8 mouse cellular contexts compared by ENCODE assay signal in genomic region chr14:118735114-118735513, GRCm38 (mm10). TPM values are rescaled to one million over a fixed set of nuclear protein-coding genes. Genes with fewer than 3 reads are reported as not detected.
DNase-seq lines count a peak whose midpoint lies in the region; ATAC-seq and TF ChIP-seq lines count a peak whose summit lies in the region.

No protein-coding gene starts in this region.

- H3K36me3 ChIP-seq in forebrain, postnatal 0 days (ENCODE audit: insufficient read depth) = no peaks in the 10 kb centered on the region
- H3K36me3 ChIP-seq in neural tube, embryonic 12.5 days = no peaks in the 10 kb centered on the region

- H3K9ac ChIP-seq in forebrain, postnatal 0 days = no peak overlapping the region
- no peak overlapping the region for H3K9ac ChIP-seq in neural tube, embryonic 12.5 days

- ATAC-seq in forebrain, postnatal 0 days = peak; percentile 95
- ATAC-seq in neural tube, embryonic 12.5 days (ENCODE audit: low FRiP score, low read depth) = peak; percentile 93

- peak; percentile 28 for DNase-seq in layer of hippocampus, adult 9-11 months
- DNase-seq in layer of hippocampus, adult 9-10 months (ENCODE audit: low spot score) = no peak
- DNase-seq in brain, embryonic 18.5 days (ENCODE audit: low read depth, low spot score) = peak; percentile 32
- DNase-seq in forebrain, postnatal 0 days = peak; percentile 75
- no peak for DNase-seq in thymus, postnatal 36 days
- no peak for DNase-seq in kidney, adult 11 months
- no peak for DNase-seq in gastrocnemius, adult 18-20 months (ENCODE audit: low spot score)

- no peak for TF ChIP-seq CTCF in forebrain, postnatal 0 days (IDR thresholded peaks at IDR 0.05; ENCODE audit: low read depth)

- 18% methylated on average over 2 of the region's 2 CpGs for WGBS in forebrain, postnatal 0 days
- WGBS in neural tube, embryonic 12.5 days = 36% methylated on average over 2 of the region's 2 CpGs

- no peak overlapping the region for H3K4me3 ChIP-seq in forebrain, postnatal 0 days (ENCODE audit: low read depth, low read length)
- no peak overlapping the region for H3K4me3 ChIP-seq in neural tube, embryonic 12.5 days

- H3K9me3 ChIP-seq in forebrain, postnatal 0 days (ENCODE audit: low read length) = 0 out of 2 replicates have a peak, but pooled peaks cover 9% of the 10 kb centered on the region
- peaks cover 2% of the 10 kb centered on the region for H3K9me3 ChIP-seq in neural tube, embryonic 12.5 days

- no peak overlapping the region for H3K4me2 ChIP-seq in forebrain, postnatal 0 days (ENCODE audit: low read depth)
- no peak overlapping the region for H3K4me2 ChIP-seq in neural tube, embryonic 12.5 days (replicated peaks)

- H3K27me3 ChIP-seq in forebrain, postnatal 0 days (ENCODE audit: insufficient read depth, low read length) = no peaks in the 10 kb centered on the region
- no peaks in the 10 kb centered on the region for H3K27me3 ChIP-seq in neural tube, embryonic 12.5 days (replicated peaks)

- H3K4me1 ChIP-seq in forebrain, postnatal 0 days (ENCODE audit: insufficient read depth) = no peaks in the 10 kb centered on the region
- peaks cover 5% of the 10 kb centered on the region; the same call in 1 of the 2 replicates for H3K4me1 ChIP-seq in neural tube, embryonic 12.5 days

- H3K27ac ChIP-seq in forebrain, postnatal 0 days (ENCODE audit: low read depth, low read length) = no peak overlapping the region
- H3K27ac ChIP-seq in neural tube, embryonic 12.5 days = no peak overlapping the region

RNA-seq across cellular contexts. Expression of gene Abcc4, which starts 29.1 kb away (rescaled TPM):
- 1.7 and 4.1 TPM in 2 replicates for total RNA-seq in forebrain, postnatal 0 days (2014; rRNA removed)
- 1.2 and 2.0 TPM in 2 replicates for polyA plus RNA-seq in forebrain, postnatal 0 days (2015; fragmentation: Nextera tagmentation; extraction: Ambion mirVana)
- polyA plus RNA-seq in neural tube, embryonic 12.5 days (2016; fragmentation: Nextera tagmentation; extraction: Ambion mirVana) = 2.3 and 2.9 TPM in 2 replicates
- total RNA-seq in gastrocnemius, adult 18-20 months (2021) = 10 to 100 TPM in 1 of 2 experiments, 1 to 10 TPM in 1; 7.8 to 10.0 TPM

RNA-seq across cellular contexts. Expression of gene Cldn10, which starts 52.6 kb away (rescaled TPM):
- total RNA-seq in forebrain, postnatal 0 days (2014; rRNA removed) = 2.4 and 3.1 TPM in 2 replicates
- 7.2 and 11.3 TPM in 2 replicates for polyA plus RNA-seq in forebrain, postnatal 0 days (2015; fragmentation: Nextera tagmentation; extraction: Ambion mirVana)
- 0.66 and 0.84 TPM in 2 replicates for polyA plus RNA-seq in neural tube, embryonic 12.5 days (2016; fragmentation: Nextera tagmentation; extraction: Ambion mirVana)
- not detected for total RNA-seq in gastrocnemius, adult 18-20 months (2021)

Comparison
In these comparisons a context has a peak if more than half of its experiments do, and no peak if none do; other contexts are left out.
1. DNase-seq: peak in layer of hippocampus, adult 9-11 months (single experiment), brain, embryonic 18.5 days (single experiment) and forebrain, postnatal 0 days (single experiment); none in layer of hippocampus, adult 9-10 months (single experiment), thymus, postnatal 36 days (0 of 2), kidney, adult 11 months (single experiment) and gastrocnemius, adult 18-20 months (single experiment).